Mouse (Mus musculus) duodenum, adult 2 months (tissue): Measurements from ENCODE around the gene Sbpl. TPM values are rescaled to one million over a fixed set of nuclear protein-coding genes. Genes with fewer than 3 reads are reported as not detected.

Source experiments
- polyA plus RNA-seq: library from polyadenylated mRNA; depleted of rRNA; stranded (reverse); fragments of >200 nt; gene quantifications from 2 replicates; pipeline ENCODE4 v1.2.3, GENCODE M21; 2012; ENCODE audit warnings: low replicate concordance; rRNA removed

Gene Sbpl
- polyA plus RNA-seq = not detected in 2 replicates

GRCm38 (mm10) chr17:23955174-23955573 lies at the start of gene Sbpl:
Sbpl (minus strand) TSS chr17:23955274.

GRCm38 (mm10) chr17:23997901-23998300 lies 42.8 kb upstream of the Sbpl start, which contains the start of gene Prss22:
Prss22 (minus strand) TSS chr17:23998100.

GRCm38 (mm10) chr17:23980297-23980909 lies 25.3 kb upstream of the Sbpl start, which contains the start of gene Prss30:
Prss30 (minus strand) TSS chr17:23980566.

GRCm38 (mm10) chr17:23941372-23941771 lies 13.7 kb downstream of the Sbpl start, which contains the start of gene Sbp:
Sbp (plus strand) TSS chr17:23941672.

GRCm38 (mm10) chr17:23917158-23917557 lies 37.9 kb downstream of the Sbpl start, which contains the start of gene Dcpp3:
Dcpp3 (plus strand) TSS chr17:23917458.

Other genes with a start within 250 kb of the Sbpl start
- gene 1520401A03Rik, start 232.5 kb downstream of the Sbpl start, polyA plus RNA-seq = 0.05 and 0.09 TPM in 2 replicates
- gene Pkmyt1, start 228.9 kb downstream of the Sbpl start, polyA plus RNA-seq = 58.5 and 61.5 TPM in 2 replicates
- gene Paqr4, start 214.4 kb downstream of the Sbpl start, polyA plus RNA-seq = 144 and 151 TPM in 2 replicates
- gene Kremen2, start 209.4 kb downstream of the Sbpl start, polyA plus RNA-seq = 5.0 and 7.8 TPM in 2 replicates
- 15.9 and 34.2 TPM in 2 replicates for gene Flywch1, start 183.7 kb downstream of the Sbpl start, polyA plus RNA-seq
- gene Flywch2, start 169.2 kb downstream of the Sbpl start, polyA plus RNA-seq = 3.8 and 6.0 TPM in 2 replicates
- gene Srrm2, start 164.7 kb downstream of the Sbpl start, polyA plus RNA-seq = 340 and 451 TPM in 2 replicates
- 480 and 804 TPM in 2 replicates for gene Elob, start 126.1 kb downstream of the Sbpl start, polyA plus RNA-seq
- 0.11 and 1.1 TPM in 2 replicates for gene Prss33, start 119.2 kb downstream of the Sbpl start, polyA plus RNA-seq
- gene Prss32, start 111.4 kb downstream of the Sbpl start, polyA plus RNA-seq = 308 and 338 TPM in 2 replicates
- gene Prss41, start 111.1 kb downstream of the Sbpl start, polyA plus RNA-seq = 2.4 and 2.8 TPM in 2 replicates
- gene Prss21, start 87.2 kb downstream of the Sbpl start, polyA plus RNA-seq = not detected in 2 replicates
- not detected in 2 replicates for gene Dcpp1, start 74.4 kb downstream of the Sbpl start, polyA plus RNA-seq
- gene Dcpp2, start 74.4 kb downstream of the Sbpl start, polyA plus RNA-seq = not detected in 2 replicates
- gene Dcpp3, start 37.8 kb downstream of the Sbpl start, polyA plus RNA-seq = not detected in 2 replicates
- gene Sbp, start 13.6 kb downstream of the Sbpl start, polyA plus RNA-seq = not detected in 2 replicates
- 22.5 and 226 TPM in 2 replicates for gene Prss30, start 25.3 kb upstream of the Sbpl start, polyA plus RNA-seq
- 0.25 and 0.68 TPM in 2 replicates for gene Prss22, start 42.8 kb upstream of the Sbpl start, polyA plus RNA-seq
- 3.0 and 5.6 TPM in 2 replicates for gene Prss27, start 82.9 kb upstream of the Sbpl start, polyA plus RNA-seq
- gene Kctd5, start 118.2 kb upstream of the Sbpl start, polyA plus RNA-seq = 46.8 and 98.2 TPM in 2 replicates
- 5.5 and 12.0 TPM in 2 replicates for gene Pdpk1, start 195.7 kb upstream of the Sbpl start, polyA plus RNA-seq
- gene Amdhd2, start 208.5 kb upstream of the Sbpl start, polyA plus RNA-seq = 109 and 237 TPM in 2 replicates
- gene Atp6v0c, start 214.4 kb upstream of the Sbpl start, polyA plus RNA-seq = 833 and 1,086 TPM in 2 replicates